Mouse (Mus musculus) spleen, postnatal 10 days (tissue): ENCODE results near the gene 1700020D05Rik.

Experiments used
- DNase-seq, 2 experiments: peaks; one replicate each; pipeline ENCODE4 v3.0.0; 2021 to 2022; ENCODE audit warnings: low spot score in 2 of 2

The 1700020D05Rik gene

DNA sequence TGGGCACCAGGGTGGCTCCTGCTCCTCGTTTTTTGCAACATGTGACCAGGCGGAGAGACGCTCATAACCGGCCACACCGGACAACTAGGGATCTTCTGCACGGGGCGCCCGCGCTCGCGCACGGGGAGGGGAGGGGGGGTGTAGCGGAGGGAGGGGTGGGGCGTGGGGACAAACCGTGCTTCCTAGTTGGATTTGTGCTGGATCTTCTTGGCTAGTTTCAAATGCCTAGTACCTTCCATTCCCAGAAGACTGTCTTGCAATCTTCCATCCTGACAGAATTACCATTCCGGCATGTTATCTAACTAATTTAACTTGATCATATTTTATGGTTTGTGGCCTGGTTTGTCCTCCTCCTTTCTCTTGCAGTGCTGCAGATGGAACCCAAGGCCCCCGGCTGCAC, at the start of gene 1700020D05Rik:
1700020D05Rik (minus strand) TSS at position 101 of the 400 bp plus-strand sequence.
- DNase-seq = no peak

DNA sequence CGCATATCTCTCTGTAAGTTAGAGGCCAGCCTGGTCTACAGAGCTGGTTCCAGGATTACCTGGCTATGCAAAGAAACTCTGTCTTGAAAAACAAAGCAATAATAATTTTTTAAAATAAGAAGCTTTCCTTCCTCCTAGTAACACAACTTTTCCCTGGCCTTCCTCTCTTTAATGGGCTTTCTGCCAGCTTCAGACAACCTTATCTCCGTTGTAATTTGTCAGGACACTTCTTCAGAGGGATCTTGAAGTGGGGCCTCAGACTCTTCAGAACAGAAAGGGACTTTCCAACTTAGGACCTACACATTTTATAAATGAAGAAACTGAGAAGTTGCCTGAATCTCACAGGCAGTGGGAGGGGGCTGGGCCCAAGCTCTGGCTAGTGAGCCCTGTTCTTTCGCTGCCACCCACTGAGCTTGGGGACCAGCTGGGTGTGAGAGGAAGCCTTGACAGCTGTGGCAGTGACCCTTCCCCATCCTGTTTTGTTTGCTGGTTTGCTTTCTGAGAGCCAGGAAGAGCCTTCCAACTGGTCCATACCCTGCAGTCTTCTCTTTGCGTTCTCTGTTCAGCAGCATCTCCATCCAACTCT, 44.0 kb upstream of the 1700020D05Rik start:
- DNase-seq = no peak

GRCm38 (mm10) chr19:5544031-5544430, 40.4 kb upstream of the 1700020D05Rik start:
- DNase-seq = no peak

DNA sequence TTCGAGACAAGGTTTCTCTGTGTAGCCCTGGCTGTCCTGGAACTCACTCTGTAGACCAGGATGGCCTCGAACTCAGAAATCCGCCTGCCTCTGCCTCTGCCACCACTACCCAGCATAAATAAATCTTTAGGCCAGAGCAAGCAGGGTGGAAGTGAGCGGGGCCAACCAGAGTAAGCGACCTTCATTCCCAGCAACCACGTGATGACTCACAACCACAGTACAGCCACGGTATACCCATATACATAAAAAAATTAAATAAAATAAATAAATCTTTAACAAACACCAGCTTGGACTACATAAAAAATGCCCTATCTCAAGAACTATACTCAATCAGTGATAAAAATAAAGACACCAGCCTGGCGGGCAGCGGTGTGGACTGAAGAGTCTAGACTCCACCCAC, 39.8 kb upstream of the 1700020D05Rik start:
- no peak for DNase-seq

DNA sequence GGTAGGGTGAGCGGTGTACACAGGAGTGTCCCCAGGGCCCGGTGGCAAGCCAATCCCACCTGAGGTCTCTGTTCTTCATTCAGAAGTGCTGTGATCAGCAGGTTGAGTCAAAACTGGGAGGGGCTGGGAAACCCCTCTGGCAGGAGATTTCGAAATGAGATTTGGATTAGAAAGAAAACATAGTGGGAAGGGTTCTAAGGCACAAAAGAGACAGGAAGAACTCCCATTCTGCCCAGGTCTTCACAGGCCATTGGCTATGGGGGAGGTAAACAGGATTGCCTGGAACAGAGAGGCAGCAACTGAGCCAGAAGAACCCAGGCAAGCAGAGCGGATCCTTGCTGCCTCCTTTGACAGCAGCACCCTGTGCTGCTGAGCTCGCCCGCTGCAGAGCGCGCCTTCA, 35.2 kb upstream of the 1700020D05Rik start:
- DNase-seq = no peak

DNA sequence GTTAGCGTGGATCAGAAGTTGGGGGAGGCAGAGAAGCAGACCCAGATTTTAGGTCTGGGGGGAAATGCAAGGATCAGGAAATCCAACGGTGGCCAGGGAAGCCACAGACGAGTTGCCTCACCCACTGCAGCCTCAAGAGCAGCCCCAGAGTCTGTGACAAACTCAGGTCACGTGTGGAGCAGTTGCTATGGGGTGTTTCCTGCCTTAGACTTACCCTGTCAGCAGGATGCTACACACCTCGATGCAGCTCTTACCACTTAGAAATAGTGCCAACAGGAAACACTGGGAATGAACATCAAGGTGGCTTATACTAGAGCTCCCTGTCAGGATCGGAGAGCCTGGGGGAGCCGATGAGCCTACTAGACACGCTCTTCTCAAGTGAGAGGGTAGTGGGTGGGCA, 28.9 kb upstream of the 1700020D05Rik start:
- DNase-seq = no peak

DNA sequence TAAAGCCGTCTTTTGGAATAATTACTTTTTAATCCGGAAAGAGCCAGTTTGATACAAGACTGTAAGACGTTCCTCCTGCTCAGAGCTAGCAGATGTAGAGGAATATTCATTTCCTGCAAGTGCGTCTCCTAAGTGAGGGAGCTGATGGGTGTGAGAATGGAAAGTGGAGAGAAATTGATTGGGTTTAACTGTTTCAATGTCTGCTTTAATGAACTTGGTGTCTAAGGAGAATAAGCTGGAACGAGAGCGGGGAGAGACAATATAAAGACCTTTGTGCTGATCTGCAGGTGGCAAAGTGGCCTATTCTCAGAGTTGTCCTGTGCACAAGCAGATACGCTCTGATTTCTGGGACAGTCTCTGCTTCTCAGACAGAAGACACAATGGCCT, 26.5 kb upstream of the 1700020D05Rik start:
- no peak for DNase-seq

DNA sequence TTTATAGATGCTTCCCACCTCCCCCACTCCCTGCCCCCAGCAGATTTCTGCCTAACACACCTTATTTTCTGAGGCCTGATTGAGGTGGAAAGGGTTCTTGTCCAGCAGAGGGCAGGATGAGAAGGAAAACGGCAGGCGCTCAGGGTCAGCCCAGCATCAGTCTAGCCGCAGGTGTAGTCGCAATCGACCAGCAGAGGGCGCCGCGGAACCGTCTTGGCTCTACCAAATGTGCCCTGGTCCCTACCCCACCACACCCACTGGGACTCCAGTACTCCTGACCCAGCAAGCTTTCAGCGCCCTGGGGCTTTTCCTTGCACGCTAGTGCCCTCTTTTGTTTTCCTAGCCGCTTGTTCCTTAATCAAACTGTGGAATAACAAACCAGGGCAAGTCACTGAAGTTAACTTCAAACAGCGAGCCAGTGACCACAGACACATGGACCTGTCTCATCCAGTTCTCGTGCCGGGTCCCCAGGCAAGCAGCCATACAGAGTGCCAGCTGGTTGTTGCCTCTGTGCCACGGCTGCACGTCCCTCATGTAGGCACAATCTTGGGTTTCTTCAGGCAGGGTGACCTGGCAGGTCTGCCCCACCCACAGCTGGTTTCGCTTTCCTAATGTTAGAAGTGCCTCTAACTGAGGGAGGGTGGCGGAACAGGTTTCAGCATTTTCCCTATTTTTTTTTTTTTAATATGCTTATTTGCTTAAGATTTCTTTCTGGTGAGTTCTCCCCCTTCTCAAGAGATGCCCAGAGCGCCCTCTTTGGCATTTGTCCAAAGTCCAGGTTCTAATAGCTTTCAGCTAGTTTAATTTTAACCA, 25.9 kb upstream of the 1700020D05Rik start:
- peak; percentile 95 to 97 for DNase-seq

- no peak for DNase-seq
Observed at GRCm38 (mm10) chr19:5525204-5525603, 21.6 kb upstream of the 1700020D05Rik start.

GRCm38 (mm10) chr19:5518721-5519120, 15.1 kb upstream of the 1700020D05Rik start:
- no peak for DNase-seq

- no peak for DNase-seq
Observed at GRCm38 (mm10) chr19:5516906-5517505, 13.4 kb upstream of the 1700020D05Rik start.

- DNase-seq = peak in 1 of 2 experiments; percentile 39
Observed at GRCm38 (mm10) chr19:5515840-5516777, 12.5 kb upstream of the 1700020D05Rik start.

- DNase-seq = no peak
Observed at GRCm38 (mm10) chr19:5513005-5513349, 9.4 kb upstream of the 1700020D05Rik start.

GRCm38 (mm10) chr19:5512091-5513004, 8.8 kb upstream of the 1700020D05Rik start:
- DNase-seq = peak in 1 of 2 experiments; percentile 56

DNA sequence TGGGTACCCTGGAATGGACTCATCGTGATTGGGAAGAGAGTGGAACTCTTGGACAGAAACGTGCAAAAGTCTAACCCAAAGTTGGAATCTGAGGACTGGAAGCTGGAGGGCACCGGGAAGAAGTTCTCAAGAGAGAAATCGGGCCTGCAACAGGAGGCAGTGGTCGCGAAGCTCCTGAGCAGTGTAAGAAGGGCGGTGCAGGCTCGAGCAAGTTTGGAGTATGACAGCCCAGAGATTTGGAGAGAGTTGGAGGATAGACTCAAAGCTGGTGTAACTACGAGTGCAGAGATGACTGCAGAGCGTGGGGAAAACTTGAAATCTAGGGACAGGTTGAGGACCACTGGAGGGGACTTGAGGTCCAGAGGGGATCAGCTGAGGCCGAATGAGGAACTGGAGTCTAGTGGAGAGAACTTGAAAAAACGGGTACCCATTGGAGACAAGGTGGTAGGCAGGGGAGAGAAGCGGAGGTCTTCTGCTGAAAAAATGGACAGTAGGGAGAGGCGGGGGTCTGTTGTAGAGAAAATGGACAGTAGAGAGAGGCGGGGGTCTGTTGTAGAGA, 7.6 kb upstream of the 1700020D05Rik start:
- peak in 1 of 2 experiments; percentile 49 for DNase-seq

DNA sequence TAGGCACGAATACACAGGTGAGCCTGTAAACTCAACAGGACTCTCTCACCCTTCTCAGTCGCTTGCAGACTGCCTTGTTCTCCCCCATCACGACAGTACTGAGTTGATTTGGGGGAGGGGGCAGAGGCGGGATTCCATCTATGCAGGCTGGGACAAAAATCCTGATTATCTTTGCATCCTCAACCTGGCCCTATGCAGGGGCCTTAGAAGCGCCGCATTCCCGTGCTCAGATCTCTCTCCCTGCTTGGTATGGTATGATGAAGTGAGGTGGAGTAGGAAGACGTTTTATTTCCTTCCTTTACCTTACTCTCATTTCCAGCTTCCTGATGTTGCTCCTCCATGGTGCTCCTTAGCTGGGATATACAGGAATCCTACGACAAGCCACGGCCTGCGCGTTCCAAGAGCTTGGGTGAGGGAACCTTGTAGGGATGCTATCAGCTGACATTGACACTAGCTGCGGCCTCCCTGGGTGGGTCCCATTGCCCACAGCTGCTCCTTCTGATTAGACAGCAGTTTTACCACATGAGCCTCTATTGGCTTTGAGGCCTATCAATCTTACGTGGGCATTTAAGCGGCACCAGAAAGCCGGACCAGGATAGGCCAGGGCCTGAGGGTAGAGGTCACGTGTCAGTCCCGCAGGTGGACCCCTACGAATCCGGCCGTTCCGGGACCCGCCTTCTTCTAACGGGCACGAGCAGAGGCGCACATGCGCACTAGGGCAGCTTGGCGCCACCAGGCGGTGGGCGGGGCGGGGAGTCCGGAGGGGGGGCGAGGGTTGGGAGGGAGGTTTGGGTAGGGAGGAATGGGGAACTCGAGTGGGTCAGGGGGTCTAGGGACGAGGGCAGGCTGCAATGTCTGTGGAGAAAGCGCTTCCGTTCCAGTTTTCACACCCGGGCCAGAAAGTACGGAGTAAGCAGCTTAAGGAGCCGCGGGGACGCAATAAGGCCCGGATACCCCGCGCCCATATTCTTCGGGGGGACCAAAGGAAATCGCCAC, 6.7 kb upstream of the 1700020D05Rik start, which contains the start of gene Snx32:
Snx32 (minus strand) TSS at position 508 of the 996 bp plus-strand sequence.
- peak; percentile 92 to 97 for DNase-seq

DNA sequence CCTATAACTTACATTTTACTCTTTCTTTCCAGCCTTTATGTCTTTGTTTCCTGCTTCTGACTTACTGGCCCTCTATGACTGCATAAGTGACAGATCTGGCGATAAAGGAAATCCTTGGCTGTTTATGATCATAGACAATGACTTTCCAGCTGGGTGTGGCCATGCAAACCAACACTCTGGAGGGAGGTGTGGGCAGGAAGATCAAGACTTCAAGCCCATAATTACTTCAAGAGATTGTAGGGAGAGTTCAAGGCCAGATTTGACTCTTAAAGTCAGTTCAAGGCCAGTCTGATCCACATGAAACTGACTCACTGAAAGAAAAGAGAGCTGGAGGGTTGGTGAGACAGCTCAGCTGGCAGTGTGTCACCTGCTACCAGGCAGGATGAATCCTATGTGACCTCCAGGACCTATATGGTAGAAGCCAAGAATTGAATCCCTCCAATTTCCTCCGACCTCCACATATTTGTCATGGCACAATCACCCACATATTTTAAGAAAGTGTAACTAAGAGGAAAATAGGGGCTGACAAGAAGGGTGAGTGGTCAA, 3.2 kb downstream of the 1700020D05Rik start:
- DNase-seq = no peak

- no peak for DNase-seq
Observed at GRCm38 (mm10) chr19:5496052-5496370, 7.6 kb downstream of the 1700020D05Rik start.
